Mouse (Mus musculus) spleen, postnatal 14 days (tissue): ENCODE measurements around the gene Nf2.

Source experiments
- DNase-seq, 2 experiments: peaks; one replicate each; pipeline ENCODE4 v3.0.0; 2021 to 2022; ENCODE audit warnings: low spot score in 2 of 2

Nf2 gene

DNA sequence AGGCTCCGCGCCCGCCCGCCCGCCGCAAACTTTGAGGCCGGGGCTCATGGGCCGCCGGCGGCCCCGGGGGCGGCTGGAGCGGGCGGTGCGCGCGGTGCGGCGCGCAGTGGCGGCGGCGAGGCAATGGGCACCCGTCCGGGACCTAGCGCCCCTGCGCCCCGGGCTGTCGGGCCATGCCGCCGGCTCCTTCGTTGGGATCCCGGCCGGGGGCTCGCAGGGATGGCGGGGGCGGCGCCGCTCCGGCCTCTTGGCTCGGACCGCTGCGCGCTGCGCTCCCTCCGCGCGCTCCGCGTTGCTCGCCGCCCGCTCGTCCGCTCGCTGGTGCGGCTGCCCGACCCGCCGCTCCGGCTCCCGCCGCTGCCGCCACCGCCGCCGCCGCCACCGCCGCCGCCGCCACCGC lies 102.6 kb downstream of the Nf2 start, which contains the start of gene Cabp7:
TSS of gene Cabp7 (minus strand) at position 46 of the 400 bp plus-strand sequence.
- DNase-seq, result no peak

DNA sequence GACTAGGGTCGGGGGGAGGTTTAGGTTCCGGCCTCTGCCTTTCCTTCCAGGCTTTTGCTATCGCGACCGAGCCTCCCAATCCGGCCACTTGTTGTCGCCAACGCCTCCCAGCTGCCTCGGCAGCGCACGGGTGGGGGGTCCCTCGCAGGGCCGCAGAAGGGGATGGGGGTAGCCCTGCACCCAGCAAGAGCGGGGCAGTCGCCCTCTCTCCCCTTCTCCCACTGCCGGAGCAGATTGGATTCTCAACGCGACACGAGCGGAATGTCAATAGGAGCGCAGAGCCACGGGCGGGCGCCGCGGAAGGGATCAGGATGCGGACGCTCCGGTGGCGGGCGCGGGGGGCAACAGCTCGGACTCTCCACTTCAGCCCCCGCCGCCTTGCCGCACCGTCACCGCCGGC lies 103.4 kb downstream of the Nf2 start:
- DNase-seq, result no peak

DNA sequence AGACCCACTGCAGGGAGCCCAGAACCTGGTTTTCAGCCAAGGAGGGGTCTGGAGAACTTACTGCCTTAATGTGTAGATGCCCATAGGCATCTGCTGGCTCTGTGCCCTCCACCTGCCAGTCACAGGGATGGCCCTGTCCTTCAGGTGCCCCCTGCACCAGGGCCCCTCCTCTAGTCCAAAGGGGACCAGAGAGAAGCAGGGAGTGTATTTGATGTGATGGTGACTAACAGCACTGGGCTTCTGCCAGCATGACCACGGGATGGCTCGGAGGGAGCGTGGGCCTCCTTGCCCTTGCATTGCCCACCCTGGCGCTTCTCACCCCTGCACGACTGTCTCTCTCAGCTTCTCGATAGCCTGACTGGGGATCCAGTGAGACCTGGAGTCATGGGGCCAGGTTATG lies 104.6 kb downstream of the Nf2 start:
- DNase-seq, result no peak

DNA sequence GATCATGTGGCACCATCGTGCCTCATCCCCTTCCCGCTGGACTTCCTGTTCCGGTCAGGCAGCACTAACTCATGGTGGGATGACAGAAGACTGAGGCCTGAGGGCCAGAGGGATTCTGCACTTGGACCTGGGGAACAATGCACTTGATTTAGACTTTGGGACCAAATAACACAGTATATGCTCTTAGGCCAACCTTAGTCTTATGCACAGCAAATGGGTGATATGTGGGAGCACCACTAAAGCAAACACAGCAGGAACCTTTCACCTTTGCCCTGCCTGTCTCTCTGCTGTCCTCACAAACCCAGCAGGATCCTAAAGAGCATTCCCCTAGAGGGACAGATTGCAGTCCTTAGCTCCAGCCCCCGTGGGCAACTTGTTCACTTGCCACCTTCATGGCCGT lies 108.6 kb downstream of the Nf2 start:
- no peak for DNase-seq

DNA sequence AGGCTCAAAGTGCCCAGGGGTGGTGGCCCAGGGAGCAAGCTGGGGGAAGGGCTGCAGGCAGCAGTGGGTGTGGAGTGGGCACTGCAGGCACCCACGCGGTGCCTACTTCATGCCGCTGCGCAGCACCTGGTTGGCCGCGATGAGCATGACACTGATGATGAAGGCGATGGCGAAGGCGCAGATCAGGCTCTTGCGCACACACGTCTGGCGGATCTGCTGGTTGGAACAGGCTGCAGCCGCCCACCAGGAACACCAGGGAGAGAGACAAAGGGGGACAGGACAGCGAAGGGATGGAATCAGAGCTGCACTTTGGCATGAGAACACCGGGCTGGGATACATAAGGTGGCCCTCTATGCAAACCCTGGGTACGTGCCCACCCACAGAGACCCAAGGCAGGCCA lies 110.6 kb downstream of the Nf2 start:
- DNase-seq, result no peak

DNA sequence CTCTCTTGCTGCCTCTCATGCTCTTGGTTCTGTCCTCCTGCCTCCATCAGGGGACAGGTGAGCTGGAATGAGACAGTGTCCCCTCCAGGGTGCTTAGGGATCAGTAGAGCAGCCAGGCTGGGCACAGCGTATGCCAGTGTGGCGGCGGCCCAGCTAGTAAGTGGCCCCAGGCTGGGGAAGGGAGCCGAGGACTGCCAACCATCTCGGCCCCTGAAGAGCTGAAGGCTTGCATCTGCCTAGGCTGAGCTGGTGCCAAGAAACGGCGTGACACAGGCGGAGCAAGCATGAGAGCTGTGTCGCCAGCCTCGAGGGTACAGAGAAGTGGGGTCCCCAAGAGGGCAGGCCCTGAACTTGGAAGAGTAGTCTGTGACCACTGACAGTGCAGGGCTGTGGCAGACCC lies 111.7 kb downstream of the Nf2 start:
- DNase-seq, result no peak

DNA sequence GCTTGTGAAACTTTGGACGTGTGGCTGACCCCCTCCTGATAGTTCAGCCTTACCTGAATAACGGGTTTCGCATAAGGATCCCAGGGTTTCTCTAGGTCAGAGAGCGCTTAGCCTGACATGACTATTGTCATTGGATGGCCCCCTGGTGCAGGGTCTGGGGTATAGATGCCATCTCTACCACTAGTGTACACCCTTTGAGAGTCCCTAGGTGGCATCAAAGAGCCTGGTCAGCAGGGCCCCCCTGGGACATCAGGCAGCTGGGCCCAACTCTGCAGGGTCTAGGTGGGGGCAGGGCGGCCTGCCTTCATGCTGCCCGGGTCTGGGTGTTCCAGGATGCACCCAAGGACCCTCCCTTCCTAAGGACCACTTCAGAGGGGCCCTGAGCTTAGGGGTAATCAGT lies 113.0 kb downstream of the Nf2 start:
- DNase-seq, result no peak

DNA sequence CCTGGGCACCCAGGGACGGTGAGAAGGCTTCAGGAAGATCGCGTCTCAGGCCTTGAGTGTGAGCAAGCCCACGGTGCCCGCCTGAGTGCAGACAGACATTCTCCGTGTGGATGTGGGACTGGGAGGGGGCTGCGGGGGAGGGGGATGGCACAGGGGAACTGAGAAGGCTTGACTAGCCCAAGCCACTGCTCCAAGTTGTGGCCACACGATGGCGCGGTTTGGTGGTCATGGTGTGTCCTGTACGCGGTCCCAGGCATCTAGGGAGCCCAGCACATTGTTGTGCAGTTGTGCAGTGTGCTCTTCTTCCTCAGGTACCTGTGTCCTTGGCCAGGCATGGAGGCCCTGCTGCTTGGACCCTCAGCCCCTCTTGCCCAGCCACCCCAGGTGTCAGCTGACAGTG lies 115.2 kb downstream of the Nf2 start:
- no peak for DNase-seq

DNA sequence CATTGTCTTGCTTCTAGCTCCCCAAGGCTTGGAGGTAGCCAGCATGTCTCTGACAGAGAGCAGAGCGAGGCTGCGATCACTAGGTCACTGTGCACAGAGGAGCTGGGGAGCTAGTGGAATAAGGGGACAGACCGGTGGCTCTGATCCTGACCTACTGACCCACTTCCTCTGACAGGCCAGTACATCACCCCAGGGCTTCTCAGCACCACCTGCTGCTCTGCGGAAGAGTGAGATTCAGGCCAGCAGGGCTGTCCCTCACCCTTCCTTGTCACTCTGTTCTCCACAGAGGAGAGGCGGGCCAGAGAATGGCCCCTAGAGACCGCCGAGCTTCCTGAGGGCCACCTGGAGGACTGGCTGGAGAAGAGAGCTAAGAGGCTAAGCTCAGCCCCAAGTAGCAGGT lies 117.6 kb downstream of the Nf2 start:
- DNase-seq, result no peak

DNA sequence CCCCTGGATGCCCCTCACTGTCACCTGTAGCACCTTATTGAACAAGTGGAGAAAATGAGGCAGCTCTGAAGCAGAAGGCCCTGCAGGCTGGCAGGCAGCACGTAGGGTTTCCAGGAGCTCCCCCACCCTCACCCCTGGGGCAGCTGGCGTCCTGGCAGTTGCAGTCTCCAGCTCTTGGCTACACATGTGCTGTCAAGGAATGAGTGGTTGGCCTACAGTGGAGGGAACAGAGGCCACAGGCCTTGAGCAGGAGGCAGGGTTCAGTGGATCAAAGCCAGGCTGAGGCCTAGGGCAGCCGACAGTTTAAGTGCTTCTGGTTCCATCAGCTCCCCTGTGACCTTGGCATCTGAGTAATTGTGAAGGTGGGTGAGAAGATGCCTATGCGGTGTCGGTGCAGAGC lies 118.4 kb downstream of the Nf2 start:
- DNase-seq, result no peak

DNA sequence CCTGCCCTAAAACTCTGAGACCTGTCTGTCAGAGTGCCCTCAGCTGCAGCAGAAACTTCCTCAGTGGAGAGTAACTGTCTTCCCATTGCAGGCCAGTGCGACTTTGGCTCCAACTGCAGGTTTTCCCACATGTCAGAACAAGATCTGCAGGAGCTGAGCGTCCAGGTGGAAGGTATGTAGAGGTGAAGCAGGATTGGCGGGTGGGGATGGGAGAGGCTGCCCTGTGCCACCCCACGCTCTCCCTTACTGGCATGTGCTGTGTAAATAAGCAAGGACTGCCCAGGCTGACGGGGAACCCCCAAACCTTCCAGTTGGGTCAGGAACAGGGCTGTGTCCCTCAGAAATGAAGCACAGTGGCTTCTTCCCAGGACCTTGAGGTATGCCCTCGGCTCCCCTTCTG lies 119.2 kb downstream of the Nf2 start:
- DNase-seq, result no peak

DNA sequence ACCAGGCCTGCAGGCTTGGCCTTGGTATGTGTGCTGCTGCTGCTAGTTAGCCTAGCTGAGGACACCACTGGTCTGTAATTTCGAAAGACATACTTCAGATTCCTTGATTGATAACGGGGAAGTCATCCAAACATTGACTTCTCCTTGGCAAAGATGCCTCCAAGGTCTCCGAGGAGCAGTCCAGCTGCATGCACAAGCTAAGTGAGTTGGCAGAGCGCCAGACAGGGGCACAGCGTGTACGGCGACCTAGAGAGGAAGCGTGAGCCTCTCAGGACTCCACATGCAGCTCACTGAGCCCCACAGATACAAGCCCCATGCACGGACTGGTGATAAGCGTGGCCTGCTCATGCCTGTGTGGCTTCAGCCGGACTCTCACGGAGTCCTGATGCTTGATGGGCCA lies 119.7 kb downstream of the Nf2 start:
- peak in 1 of 2 experiments; percentile 10 for DNase-seq

DNA sequence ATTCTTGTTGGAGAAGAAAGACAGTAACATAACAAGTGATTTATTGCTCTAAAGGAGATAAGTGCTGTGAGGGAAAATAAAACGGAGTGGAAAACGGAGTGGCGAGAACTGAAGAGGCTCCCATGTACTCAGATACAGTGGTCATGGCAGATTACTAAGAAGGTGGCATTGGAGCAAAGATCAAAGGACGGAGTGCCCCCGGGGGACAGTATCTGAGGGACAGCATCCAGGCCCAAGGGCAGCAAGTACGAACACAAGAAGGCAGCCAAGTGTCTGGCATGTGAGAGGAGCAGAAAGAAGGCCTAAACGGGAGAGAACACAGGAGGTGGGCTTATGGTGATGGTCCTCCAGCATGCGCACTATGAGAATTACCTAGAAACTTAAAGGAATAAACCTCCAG lies 127.6 kb downstream of the Nf2 start:
- DNase-seq, result no peak

DNA sequence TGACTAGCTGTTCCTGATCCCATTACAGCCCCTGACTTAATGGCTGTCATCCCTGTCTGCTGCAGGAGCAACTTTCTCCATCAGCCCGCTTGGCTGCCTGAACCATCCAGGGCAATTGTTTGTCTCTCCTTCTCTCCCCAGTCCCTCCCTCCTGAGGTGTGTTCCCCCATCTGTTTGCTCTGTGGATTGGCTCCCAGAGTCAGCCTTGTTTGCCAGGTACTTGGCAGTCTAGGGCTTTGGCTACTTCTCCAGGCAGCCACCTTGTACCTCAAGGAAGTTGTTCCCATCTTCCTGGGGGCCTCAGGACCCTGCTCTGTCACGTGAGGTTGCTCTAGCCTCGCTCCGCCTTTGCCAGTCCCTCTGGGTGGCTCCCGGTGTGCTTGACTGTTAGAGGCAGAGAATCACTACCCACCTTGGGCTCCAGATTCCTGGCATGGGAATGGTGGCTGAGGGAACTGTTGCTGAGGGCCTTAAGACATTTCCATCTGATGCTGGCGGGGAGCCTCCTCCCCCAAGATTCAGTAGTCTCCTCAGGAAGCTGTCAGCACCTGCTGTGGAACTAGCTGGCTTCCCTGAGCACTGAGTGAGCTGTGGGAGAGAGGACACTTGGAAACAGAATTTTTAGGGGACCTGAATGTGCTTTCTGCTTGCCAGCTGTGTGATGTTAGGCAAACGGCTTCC lies 128.3 kb downstream of the Nf2 start:
- DNase-seq, result no peak

DNA sequence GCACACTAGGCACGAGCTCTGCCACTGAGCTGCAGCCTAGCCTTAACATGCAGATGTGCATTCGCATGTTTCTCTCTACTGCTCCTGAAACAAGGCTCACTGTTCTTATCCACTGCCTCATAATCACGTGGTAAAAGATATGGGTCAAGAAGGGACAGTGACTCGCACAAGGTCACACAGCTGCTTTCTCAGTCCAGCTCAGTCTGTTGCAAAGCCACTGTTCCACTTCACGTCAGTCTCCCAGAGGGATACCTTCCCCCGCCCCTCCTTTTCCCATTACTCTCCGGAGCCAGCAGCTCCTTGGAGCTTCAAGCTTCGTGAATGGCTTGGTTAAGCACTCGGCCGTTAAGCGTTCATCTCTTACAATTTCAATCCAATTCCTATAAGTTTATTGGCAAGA lies 128.9 kb downstream of the Nf2 start:
- DNase-seq, result no peak

DNA sequence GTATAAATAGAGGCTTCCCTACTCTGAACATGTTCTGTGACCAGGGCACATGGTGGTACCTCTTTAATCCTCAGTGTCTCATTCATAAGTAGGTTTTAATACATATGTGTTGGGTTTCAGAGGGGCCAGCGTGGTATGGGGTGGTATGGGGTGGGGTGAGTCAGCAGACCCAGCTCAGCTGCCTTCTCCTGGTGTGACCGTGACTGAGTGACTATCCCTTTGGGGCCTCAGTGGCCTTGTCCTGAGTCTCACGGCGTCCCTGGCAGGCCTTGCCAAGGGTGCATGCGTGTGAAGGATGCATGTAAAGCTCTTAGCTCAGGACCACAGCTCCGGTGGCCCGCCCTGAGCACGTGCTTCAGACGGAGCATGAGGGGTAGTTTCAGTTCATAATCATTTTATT lies 129.4 kb downstream of the Nf2 start:
- no peak for DNase-seq

DNA sequence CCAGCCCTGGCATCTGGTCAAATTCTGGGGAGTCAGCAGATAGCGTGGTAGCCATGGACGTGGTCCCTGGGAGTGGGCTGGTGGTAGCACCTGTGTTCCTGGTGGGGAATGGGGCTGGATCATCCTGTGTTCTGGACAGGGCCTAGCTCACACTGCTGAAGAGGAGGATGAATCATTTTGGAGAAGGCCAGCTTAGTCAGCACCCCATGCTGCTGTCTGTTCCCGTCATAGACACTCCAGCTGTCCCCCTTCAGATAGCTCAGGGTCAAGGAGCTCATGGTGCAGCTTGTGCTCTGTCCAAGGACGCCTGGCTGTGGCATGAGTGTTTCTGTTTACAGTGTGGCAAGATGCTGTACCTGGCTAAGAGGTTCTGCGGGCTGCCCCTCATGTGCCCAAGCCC lies 130.8 kb downstream of the Nf2 start:
- DNase-seq, result no peak

DNA sequence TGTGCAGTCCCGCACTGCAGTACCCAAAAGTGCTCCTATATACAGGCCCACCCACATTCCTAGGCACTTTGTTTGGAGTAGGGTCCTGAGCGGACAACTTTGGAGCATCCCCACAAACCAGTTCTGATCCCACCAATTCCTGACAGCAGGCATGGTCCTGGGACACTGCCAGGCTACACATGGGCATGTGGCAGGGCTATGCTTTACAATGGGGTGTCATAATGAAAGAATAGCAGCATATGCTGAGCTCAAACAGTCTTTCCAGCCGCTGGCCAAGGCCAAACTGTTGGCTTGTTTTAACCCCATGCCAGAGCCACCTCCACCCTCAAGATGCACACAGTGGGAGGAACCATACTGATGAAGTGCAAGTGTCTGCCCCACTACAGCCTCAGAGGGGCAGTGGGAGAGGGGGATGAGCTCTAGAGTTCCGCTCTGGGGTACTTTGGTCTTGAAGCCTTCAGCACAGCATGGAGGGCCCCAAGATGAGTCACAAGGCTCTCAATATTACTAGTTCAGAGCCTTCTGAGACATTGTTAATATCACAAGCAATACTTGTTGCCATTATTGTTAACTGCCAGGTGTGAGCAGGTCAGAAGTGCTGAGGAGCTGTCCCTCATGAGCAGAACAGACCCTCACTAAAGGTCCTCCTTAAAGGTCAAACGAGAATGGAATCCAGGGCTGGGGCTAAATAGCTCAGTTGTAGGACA lies 132.7 kb downstream of the Nf2 start:
- DNase-seq, result no peak
